Mouse (Mus musculus): ENCODE results near the gene Slc6a5.

The Slc6a5 gene

DNA sequence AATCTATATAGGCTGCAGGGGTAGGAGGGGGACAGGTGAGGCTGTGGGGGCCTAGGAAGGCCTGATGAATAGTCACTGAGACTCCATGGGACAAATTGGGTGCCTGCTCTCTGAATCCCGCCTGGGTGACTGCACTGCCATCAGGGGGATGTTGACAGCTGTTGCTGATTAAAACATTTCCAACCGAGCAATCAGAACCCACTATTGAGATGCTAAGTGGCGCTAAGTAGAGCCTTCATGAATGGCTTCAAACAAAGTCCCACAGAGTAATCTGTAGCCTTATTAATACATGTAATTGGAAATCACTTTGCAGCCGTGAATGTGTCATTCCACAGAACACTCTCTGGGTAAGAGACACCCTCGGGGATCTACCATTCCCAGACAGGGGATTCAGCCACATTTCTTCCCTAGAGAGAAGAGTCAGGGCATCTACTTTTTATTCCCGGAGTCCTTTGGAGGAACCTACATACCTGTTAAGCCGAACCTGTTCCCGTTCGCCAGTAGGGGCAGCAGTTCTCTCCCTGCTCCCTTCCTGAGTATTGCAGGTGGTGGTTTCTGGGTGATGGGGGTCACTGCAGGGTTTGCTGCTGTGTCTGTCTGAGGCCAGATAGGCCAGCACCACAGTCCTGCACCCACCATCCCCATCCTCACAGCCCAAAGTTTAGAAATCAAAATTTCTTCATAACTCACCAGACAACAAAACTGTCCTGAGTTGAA is 71.7 kb downstream of the Slc6a5 start:
- no peak for DNase-seq (ENCODE audit: low read depth, low spot score)

DNA sequence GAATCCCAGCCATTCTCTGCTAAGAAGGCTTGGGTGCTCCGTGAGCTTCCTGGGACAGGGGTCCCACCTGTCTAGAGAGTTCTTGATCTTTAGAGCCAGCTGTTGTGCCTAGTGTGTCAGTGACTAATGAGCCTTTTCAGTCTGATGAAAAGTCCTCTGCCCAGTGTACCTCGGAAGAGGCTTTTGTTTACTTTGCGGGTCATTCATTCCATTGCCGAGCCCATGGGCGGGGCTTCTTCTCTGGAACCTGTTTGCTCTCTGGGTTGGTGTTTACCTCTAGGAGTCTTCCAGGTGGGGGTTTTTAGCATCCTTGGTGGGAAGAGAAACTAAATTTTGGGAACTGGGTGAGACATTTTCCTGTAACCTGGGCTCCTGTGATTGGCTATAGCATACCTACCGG is 74.8 kb downstream of the Slc6a5 start:
- no peak for DNase-seq (ENCODE audit: low read depth, low spot score)

DNA sequence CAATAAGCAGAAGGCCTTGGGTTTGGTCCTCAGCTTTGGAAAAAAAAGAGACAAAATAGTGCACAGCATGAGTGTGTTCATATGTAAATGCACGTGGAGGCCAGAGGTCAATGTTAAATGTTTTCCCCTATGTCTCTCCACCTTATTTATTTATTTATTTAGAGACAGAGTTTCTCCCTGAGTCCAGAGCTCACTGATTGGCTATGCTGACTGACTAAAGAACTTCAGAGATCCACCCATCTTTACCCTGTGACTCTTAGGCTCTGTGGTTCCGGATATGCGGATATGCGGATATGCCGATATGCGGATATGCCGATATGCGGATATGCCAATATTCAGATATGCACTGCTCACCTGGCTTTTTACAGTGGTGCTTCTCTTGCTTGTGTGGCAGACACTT is 76.0 kb downstream of the Slc6a5 start:
- no peak for DNase-seq (ENCODE audit: low read depth, low spot score)

DNA sequence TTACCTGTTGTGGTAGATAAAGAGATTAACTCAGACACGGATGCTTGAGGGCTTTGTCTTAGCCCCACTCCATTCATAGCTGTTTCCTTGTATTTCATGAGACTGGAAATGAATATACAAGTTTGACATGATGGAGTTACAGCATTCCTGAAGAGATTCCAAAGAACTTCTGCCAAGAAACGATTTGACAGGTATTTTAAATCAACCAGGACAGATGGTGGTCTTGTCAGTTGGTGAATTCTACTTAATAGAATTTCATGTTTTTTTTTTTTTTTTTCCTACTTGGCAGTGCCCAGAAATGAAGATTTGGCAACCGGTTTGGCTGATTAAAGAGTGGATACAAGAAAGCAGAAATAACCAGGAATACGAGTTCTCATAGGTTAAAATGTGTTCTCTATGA is 89.4 kb downstream of the Slc6a5 start:
- DNase-seq (ENCODE audit: low read depth, low spot score): no peak

DNA sequence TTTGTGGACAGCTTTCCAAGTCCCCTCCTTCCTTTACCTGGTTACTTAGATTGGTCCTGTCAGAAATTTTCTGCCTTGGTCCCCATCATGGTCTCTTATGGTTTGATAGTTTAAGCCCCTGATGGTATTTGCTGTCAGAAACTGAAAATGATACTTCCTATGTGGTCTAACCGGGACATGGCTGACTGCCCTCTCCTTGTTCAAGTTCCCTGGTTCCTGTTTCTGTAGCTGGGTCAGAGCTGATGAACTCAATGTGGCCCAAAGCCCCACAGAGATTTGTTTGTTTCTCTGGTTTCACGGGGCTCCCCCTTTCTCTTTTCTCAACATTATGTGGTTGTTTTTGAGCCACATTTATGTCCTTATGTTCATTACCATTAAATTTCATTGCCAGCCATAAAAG is 95.3 kb downstream of the Slc6a5 start:
- no peak for DNase-seq (ENCODE audit: low read depth, low spot score)

All from retina, postnatal 7 days (tissue).